Mouse (Mus musculus) limb, embryonic 14.5 days (tissue): ENCODE results near the gene Stard13. TPM values are rescaled to one million over a fixed set of nuclear protein-coding genes. Genes with fewer than 3 reads are reported as not detected.

Experiments
- ATAC-seq: fragments of 200-750 bp; cut with Nextera tagmentation; 2 replicates; pipeline ENCODE4 v1.8.0; 2017; ENCODE audit warnings: low read depth, moderate number of reproducible peaks, moderate TSS enrichment; ENCODE audit not compliant: low FRiP score
- DNase-seq: peaks from one replicate; pipeline ENCODE4 v3.0.0-alpha.2; 2015; ENCODE audit warnings: low spot score
- H3K27ac ChIP-seq: fragments of 300-500 bp; sonication (generic); replicated peaks from 2 replicates; pipeline ENCODE4 v1.5.1; 2014; ENCODE audit warnings: low read depth, mild to moderate bottlenecking, low read length, moderate library complexity, mixed read lengths
- H3K27me3 ChIP-seq: fragments of 300-500 bp; sonication (generic); 2 replicates; pipeline ENCODE4 v1.6.1; 2014; ENCODE audit warnings: low read length, mixed read lengths; ENCODE audit not compliant: control insufficient read depth, insufficient read depth
- H3K36me3 ChIP-seq: fragments of 300-500 bp; sonication (generic); 2 replicates; pipeline ENCODE4 v1.6.1; 2014; ENCODE audit warnings: mild to moderate bottlenecking, low read length, moderate library complexity, mixed read lengths; ENCODE audit not compliant: control insufficient read depth, insufficient read depth
- H3K4me1 ChIP-seq: fragments of 300-500 bp; sonication (generic); 2 replicates; pipeline ENCODE4 v1.6.1; 2014; ENCODE audit warnings: antibody characterized with exemption, low read length, mixed read lengths; ENCODE audit not compliant: control insufficient read depth, insufficient read depth
- H3K4me2 ChIP-seq: fragments of 300-500 bp; sonication (generic); replicated peaks from 2 replicates; pipeline ENCODE4 v1.6.1; 2014; ENCODE audit warnings: low read depth, mild to moderate bottlenecking, low read length, moderate library complexity; ENCODE audit not compliant: severe bottlenecking
- H3K4me3 ChIP-seq: fragments of 300-500 bp; sonication (generic); replicated peaks from 2 replicates; pipeline ENCODE4 v1.5.1; 2014; ENCODE audit warnings: low read length
- H3K9ac ChIP-seq: fragments of 300-500 bp; sonication (generic); 2 replicates; pipeline ENCODE4 v1.6.1; 2014; ENCODE audit warnings: mild to moderate bottlenecking, low read depth, low read length, moderate library complexity; ENCODE audit not compliant: severe bottlenecking
- H3K9me3 ChIP-seq: fragments of 300-500 bp; sonication (generic); 2 replicates; pipeline ENCODE4 v1.6.1; 2016; ENCODE audit warnings: low read length; ENCODE audit not compliant: control insufficient read depth
- POLR2A ChIP-seq: fragments of 200-500 bp; IDR thresholded peaks from 2 replicates; pipeline ENCODE4 v1.8.0; 2012; ENCODE audit warnings: inconsistent platforms, mild to moderate bottlenecking, moderate library complexity, borderline replicate concordance; ENCODE audit not compliant: insufficient read depth, insufficient read length; ENCODE audit errors: extremely low read depth
- WGBS: fragments of 180-500 bp; shearing (Covaris S2); extraction: QIAGEN DNeasy Blood & Tissue Kit; methylation state at CpG from one replicate; pipeline ENCODE4 v1.1.7; 2014; 5-methylcytosine and 5-hydroxymethylcytosine counted together
- polyA plus RNA-seq, 2 experiments: library from polyadenylated mRNA; depleted of rRNA in 1 of 2; stranded (reverse) in 1 of 2; unstranded in 1 of 2; fragments of >200 nt; fragmentation: Nextera tagmentation in 1 of 2; extraction: Ambion mirVana in 1 of 2; gene quantifications; 2 replicates each; pipeline versions ENCODE4 v1.2.1 to v1.2.3; 2012 to 2014

Gene Stard13
- polyA plus RNA-seq, 2 experiments = 9.0 to 17.5 TPM

DNA sequence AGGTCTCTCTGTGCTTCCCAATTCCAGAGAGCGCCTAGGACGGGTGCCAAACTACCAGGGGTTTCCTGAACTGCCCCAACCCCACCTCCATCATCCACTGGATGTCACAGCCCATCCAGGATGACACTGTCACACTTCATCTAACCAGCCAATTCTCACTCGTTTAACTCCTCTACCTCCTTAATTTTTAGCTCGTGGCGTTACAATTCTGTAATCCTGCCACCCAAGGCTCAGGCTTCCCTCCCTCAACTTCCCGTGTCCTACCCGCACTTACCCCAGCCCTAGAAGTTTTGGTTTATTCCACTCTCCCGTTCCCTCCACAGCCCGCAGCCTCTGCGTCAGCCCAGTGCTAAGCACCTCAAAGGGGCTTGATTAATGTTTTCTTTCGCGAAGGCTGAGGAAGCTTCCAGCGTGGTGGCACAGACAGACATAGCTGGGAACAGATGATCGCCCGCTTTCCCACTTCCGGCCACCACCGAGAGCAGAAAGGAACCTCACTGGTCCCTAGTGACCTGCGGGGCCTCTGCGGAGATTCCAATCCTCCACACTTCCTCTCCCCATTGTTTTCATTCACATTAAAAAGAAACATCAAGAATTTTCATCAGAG, 125.2 kb downstream of the Stard13 start:
- Histone ChIP-seq H3K9ac (no peak overlapping the region), H3K4me3 (no peak overlapping the region), H3K27ac (no peak overlapping the region), H3K27me3 (no peaks in the 10 kb centered on the region), H3K4me2 (no peak overlapping the region), H3K36me3 (no peaks in the 10 kb centered on the region), H3K4me1 (peaks cover 16% of the 10 kb centered on the region), H3K9me3 (no peaks in the 10 kb centered on the region)
- TF ChIP-seq POLR2A = no peak
- WGBS = 52% methylated on average over 19 of the region's 19 CpGs
- ATAC-seq (no peak), DNase-seq (no peak)

DNA sequence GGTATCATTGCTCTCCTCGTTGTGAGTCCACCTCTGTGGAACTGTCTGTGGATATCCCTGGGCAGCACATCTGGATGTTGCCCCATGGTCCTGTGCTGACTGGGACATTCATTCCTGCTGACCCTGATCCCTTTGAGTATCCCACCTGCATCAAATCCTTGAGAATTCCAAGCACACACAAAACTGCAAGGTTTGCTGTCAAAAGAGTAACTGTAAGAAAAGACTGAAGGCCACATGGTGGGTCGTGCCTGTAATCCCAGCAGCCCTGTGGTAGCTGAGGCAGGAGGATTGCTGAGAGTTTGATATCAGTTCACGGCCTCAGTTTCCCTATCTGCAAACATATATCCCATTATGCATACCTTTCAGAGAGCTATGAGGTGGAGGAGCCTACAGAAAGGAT, 126.8 kb downstream of the Stard13 start:
- WGBS = 85% methylated on average over 3 of the region's 3 CpGs
- no peak for DNase-seq
- no peaks in the 10 kb centered on the region for H3K9me3 ChIP-seq
- H3K9ac ChIP-seq = no peak overlapping the region
- no peaks in the 10 kb centered on the region for H3K27me3 ChIP-seq
- H3K4me2 ChIP-seq = no peak overlapping the region
- H3K27ac ChIP-seq = no peak overlapping the region
- no peaks in the 10 kb centered on the region for H3K36me3 ChIP-seq
- no peak for ATAC-seq
- H3K4me1 ChIP-seq = peaks cover 16% of the 10 kb centered on the region
- no peak overlapping the region for H3K4me3 ChIP-seq
- TF ChIP-seq POLR2A = no peak

DNA sequence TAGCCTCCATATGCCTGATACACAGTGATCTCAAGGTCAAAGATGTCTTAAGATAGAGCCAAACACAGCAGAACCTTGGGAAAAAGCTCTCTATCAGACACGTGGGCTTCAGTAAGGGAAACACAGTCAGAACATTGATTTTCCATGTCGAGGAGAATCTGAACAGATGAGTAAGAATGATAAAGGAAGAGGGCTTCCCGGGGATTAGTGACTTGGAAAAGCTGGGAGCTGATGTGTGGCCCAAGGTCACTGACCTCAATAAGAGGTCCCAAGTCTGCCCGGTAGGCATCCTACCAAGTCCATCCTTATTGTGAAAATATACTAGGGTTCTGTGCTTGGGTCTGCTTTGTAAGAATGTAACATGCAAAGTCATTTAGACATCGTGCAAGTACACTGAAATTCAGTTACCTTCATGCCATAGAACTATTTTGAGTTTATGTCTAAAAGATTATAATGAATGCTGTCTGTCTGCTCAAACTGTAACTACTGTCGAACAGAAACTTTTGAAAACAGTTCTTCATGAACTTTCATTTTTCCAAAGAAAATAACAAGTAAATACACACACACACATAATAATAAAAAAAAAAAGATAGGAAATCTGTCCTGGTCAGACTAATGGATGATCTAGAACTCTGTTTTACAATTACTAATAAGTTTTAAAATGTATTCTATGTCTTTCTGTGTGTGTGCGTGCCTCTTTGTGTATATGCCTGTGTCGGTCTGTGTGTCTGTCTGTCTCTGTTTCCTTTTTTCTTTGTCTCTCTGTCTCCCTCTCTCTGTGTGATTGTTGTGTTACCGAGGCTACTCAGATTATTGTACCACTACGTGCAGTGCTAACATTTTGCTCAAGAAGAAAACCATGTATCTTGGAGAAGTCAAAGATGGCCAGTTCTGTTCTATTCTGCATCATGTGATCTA, 128.3 kb downstream of the Stard13 start:
- no peak overlapping the region for H3K4me2 ChIP-seq
- no peaks in the 10 kb centered on the region for H3K9me3 ChIP-seq
- no peak overlapping the region for H3K9ac ChIP-seq
- no peak overlapping the region for H3K27ac ChIP-seq
- H3K27me3 ChIP-seq = no peaks in the 10 kb centered on the region
- no peak overlapping the region for H3K4me3 ChIP-seq
- H3K4me1 ChIP-seq = peaks cover 14% of the 10 kb centered on the region
- no peaks in the 10 kb centered on the region for H3K36me3 ChIP-seq
- no peak for DNase-seq
- no peak for TF ChIP-seq POLR2A
- 86% methylated on average over 10 of the region's 10 CpGs for WGBS
- no peak for ATAC-seq

DNA sequence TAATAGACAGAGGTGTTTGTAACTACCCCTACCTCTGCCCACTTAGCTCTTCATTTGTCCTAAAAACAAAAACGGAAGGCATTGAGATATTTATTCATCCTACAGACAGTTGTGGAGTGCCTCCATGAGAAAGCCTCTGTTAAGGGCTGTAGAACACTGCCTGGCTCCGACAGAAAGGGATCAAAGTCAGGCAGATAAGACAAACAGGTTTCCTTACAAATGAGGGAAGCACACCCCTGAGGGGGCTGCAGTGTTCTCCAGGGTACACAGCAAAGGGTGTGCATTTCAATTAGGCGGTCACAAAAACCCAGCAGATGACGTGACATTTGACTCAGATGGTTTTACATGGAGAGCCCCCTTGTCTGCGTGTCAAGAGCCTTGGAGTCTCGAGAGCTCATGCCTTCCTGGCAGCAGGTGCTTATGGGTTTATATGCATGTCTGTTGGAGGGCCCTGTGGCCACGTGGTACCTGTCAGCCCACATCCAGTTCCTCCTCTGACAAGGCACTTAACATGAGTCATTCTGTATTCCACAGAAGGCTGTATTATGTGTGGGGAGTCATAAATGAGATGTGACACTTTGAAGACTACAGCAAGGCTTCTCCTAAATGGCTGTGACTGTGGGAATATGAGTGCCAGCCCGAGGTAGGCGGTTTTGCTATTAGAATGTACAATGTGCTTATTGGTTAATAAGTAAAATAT, 129.1 kb downstream of the Stard13 start:
- DNase-seq (no peak), ATAC-seq (no peak)
- peaks cover 7% of the 10 kb centered on the region for H3K4me1 ChIP-seq
- H3K36me3 ChIP-seq = no peaks in the 10 kb centered on the region
- 61% methylated on average over 9 of the region's 9 CpGs for WGBS
- H3K9ac ChIP-seq = no peak overlapping the region
- H3K4me2 ChIP-seq = no peak overlapping the region
- no peaks in the 10 kb centered on the region for H3K27me3 ChIP-seq
- no peak for TF ChIP-seq POLR2A
- no peaks in the 10 kb centered on the region for H3K9me3 ChIP-seq
- no peak overlapping the region for H3K27ac ChIP-seq
- H3K4me3 ChIP-seq = no peak overlapping the region

DNA sequence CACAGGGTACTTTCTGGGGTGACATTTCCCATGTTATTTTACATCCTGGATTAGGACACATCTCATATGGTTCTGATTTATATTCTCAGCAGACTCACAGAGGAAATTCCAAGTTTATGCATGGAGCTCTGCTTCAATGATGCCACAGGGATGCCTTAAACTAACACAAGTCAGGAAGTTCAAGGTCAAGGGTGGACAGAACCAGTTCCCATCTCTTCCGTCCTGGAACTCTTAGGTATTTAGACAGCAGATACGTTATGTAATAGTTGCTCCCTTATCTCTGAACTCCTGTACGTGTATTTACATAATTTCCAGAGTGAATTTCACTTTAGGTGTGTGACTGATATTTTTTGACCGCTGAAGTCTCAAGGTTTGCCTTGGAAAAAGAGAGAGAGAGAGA, 130.4 kb downstream of the Stard13 start:
- Histone ChIP-seq H3K9me3 (no peaks in the 10 kb centered on the region), H3K27ac (no peak overlapping the region), H3K9ac (no peak overlapping the region), H3K27me3 (no peaks in the 10 kb centered on the region), H3K36me3 (no peaks in the 10 kb centered on the region), H3K4me2 (no peak overlapping the region), H3K4me1 (peaks cover 6% of the 10 kb centered on the region), H3K4me3 (no peak overlapping the region)
- no peak for DNase-seq
- TF ChIP-seq POLR2A = no peak
- no peak for ATAC-seq
- WGBS = 69% methylated on average over 4 of the region's 4 CpGs
